Mouse (Mus musculus): ENCODE data around the gene Vmn2r29. TPM values are rescaled to one million over a fixed set of nuclear protein-coding genes. Genes with fewer than 3 reads are reported as not detected.
A peak's percentile ranks its signal among the peaks of the same experiment; 100 is the strongest.
"Not testable (repeated sequence)": the region's sequence is repeated elsewhere in the genome, so short reads cannot be mapped to it uniquely, and the experiment has no call there.

Gene Vmn2r29
- polyA plus RNA-seq (2015; fragmentation: Nextera tagmentation; extraction: Ambion mirVana): 0.61 and 1.5 TPM in 2 replicates

DNA sequence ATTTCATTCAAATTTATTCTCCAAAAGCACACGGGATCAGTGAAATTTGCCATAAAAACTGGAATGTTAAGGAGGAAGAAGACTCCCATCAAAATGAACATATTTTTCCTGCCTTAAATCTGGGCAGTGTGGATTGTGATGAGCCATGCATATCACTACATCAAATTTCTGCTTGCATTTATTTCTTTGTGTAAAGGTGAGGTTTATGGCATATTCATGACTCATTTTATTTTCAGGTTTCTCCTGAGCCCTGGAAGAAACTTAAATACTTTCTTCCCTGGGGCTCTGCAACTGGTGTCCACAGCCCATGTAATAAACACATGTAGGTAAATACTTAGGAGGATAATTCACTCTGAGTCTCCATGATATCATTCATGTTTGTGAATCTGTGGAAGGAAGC lies at the start of gene Vmn2r29:
TSS of gene Vmn2r29 (minus strand) at position 101 of the 400 bp plus-strand sequence.
- not testable (repeated sequence) for H3K36me3 ChIP-seq; H3K9ac ChIP-seq (replicated peaks); H3K4me2 ChIP-seq (replicated peaks); H3K4me3 ChIP-seq; ATAC-seq (replicated peaks); H3K27ac ChIP-seq (replicated peaks); H3K4me1 ChIP-seq; H3K27me3 ChIP-seq; H3K9me3 ChIP-seq
- no CpG with 5 or more reads among the region's 1 CpGs for WGBS

DNA sequence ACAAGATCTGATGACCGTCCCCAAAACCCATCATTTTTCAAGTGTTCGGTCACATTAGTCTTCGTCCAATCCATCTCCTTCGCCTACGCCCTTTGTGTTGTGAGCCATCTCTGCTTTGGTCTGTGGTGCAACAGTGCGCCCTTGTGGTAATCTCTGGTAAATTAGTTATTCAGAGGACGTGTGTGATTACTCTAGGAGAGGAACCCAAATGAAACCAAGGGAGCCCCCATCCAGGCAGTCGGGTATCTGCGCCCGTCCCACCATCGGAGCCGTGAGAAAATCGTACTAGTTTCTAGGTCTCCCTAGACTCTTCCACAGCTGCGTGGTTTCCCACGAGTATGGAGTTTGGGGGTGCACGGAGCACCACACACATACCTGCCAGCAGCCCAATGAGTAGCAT lies 48.5 kb upstream of the Vmn2r29 start:
- Histone ChIP-seq H3K4me1 (peaks cover 6% of the 10 kb centered on the region), H3K9ac (replicated peaks) (no peak overlapping the region), H3K27ac (replicated peaks) (no peak overlapping the region), H3K4me3 (no peak overlapping the region), H3K36me3 (peaks cover 55% of the 10 kb centered on the region), H3K9me3 (no peaks in the 10 kb centered on the region), H3K27me3 (no peaks in the 10 kb centered on the region), H3K4me2 (replicated peaks) (no peak overlapping the region)
- no peak for ATAC-seq (replicated peaks)
- 78% methylated on average over 16 of the region's 16 CpGs for WGBS

DNA sequence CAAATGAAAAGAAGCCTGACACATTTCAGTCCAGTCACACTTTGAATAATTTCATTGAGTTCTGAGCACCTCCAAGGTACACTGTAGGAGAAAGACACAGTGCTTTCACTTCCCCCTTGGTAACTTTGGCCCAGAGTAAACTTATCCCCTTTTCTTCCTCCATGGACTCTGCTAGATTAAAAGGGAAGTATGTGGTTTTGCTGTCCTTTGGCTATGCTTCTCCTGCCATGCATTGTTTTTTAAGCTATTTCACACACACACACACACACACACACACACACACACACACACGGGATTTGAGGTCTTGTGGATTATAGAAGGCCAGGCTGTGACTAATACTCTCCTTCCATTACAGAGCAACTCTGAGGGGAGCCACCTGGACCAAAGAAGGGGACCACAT lies 34.3 kb upstream of the Vmn2r29 start:
- peaks cover 35% of the 10 kb centered on the region for H3K36me3 ChIP-seq
- H3K4me2 ChIP-seq (replicated peaks): no peak overlapping the region
- H3K27ac ChIP-seq (replicated peaks): no peak overlapping the region
- no peaks in the 10 kb centered on the region for H3K4me1 ChIP-seq
- WGBS: 81% methylated on average over 1 of the region's 1 CpGs
- no peak overlapping the region for H3K4me3 ChIP-seq
- no peak for ATAC-seq (replicated peaks)
- H3K27me3 ChIP-seq: no peaks in the 10 kb centered on the region
- H3K9me3 ChIP-seq: no peaks in the 10 kb centered on the region
- H3K9ac ChIP-seq (replicated peaks): no peak overlapping the region

DNA sequence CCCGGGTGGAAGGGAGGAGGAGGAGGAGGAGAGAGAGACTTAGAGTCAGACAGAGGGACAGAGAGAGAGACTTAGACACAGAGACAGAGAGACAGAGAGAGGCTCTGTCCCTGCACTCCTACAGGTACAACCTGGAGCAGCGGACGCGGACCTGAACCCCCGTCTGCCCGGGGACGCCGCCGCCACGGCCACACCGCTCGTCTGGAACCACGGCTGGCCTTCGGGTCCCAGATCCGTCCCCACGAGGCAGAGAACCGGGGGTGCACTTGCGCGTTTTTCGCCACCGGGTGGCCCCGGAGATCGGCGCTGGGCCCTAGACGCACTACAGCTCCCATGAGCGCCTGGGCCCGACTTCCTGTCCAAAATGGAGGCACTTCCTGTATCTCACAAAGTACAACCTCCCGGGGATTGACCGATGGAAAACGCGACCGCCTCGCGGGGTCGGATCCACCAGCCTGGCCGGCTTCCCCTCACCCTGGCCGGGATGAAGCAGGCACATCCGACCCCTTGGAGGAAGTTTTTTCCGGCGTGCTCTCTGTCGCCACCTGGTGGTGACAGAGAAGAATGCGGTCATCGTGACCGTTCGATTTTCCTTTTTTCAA lies 30.9 kb upstream of the Vmn2r29 start, which contains the start of gene Gm45844:
TSS of gene Gm45844 (minus strand) at position 324 of the 602 bp plus-strand sequence.
- Histone ChIP-seq H3K27ac (replicated peaks) (peak within 1 kb of the TSS; percentile 33), H3K4me3 (peak within 1 kb of the TSS; percentile 29), H3K4me2 (replicated peaks) (peak within 1 kb of the TSS; percentile 19), H3K9ac (replicated peaks) (peak within 1 kb of the TSS; percentile 2; the same call in 1 of the 2 replicates), H3K36me3 (peaks cover 11% of the 10 kb centered on the region)
- not testable (repeated sequence) for H3K9me3 ChIP-seq, H3K27me3 ChIP-seq, H3K4me1 ChIP-seq
- peak; percentile 99 for ATAC-seq (replicated peaks)
- WGBS: 37% methylated on average over 45 of the region's 45 CpGs

DNA sequence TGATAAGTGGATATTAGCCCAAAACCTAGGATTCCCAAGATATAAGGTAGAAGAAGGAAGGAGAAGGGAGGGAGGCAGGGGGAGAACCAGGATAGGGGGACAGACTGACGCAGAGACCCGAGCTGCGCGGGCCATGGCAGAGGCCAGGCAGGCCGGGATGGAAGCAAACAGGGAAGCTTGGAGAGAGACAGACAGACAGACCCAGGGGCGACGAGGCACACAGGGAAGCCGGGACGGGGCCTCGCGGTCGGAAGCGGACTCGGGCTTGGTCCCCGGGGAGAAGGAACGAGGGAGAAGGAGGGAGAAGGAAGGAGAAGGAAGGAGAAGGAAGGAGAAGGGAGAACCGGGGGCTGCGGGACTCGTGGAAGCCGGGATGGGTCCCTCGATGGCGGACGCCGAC lies 30.4 kb upstream of the Vmn2r29 start:
- not testable (repeated sequence) for H3K27me3 ChIP-seq, H3K4me1 ChIP-seq, H3K9me3 ChIP-seq, H3K36me3 ChIP-seq
- H3K27ac ChIP-seq (replicated peaks): peak overlapping the region; percentile 33
- H3K4me3 ChIP-seq: peak overlapping the region; percentile 29
- peak overlapping the region; percentile 2; the same call in 1 of the 2 replicates for H3K9ac ChIP-seq (replicated peaks)
- ATAC-seq (replicated peaks): peak; percentile 75
- peak overlapping the region; percentile 19 for H3K4me2 ChIP-seq (replicated peaks)
- 39% methylated on average over 24 of the region's 24 CpGs for WGBS

DNA sequence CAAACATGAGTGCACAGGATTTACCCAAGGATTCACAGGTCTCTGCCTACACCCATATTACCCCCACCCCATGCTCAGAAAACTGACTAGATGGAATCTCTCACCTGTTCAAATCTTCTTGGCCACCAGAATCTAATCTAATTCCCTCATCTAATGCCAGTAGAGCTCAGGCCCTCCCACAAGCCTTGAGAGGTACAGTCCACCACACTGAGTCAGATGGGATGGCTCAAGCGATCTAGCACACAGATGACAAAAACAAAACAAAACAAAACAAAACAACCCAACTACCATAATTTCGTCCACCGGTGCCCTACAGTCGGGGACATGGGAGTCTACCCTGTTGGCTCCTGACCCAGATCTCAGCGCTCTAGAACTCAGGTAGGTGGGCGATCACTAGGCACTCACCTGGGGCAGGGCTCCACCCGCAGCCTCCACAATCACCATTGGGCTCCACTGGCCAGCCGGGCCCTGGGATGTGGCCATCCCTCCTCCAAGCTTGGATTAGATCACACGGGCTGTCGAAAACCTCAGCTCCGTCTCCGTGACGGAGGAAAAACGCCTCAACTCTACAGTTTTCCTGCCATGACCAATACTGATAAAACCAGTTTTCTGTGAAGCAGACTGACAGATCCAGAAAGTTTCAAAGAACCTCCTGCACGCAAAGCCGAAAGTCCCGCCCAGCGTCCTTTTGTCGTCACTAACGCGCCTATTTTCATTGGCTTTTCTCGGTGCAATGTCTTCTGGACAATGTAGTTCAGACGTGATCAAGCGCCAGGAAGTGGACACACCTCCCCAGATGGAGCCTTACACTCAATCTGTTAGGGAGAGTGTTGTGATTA lies 37.6 kb downstream of the Vmn2r29 start, which contains the start of gene Zfp772:
TSS of gene Zfp772 (minus strand) at position 686 of the 839 bp plus-strand sequence.
- H3K9me3 ChIP-seq; H3K4me1 ChIP-seq; H3K27me3 ChIP-seq; H3K27ac ChIP-seq (replicated peaks); H3K36me3 ChIP-seq: not testable (repeated sequence)
- ATAC-seq (replicated peaks): peak; percentile 67
- Histone ChIP-seq H3K4me3 (peak within 1 kb of the TSS; percentile 48), H3K9ac (replicated peaks) (peak within 1 kb of the TSS; percentile 32), H3K4me2 (replicated peaks) (peak within 1 kb of the TSS; percentile 66)
- 1% methylated on average over 24 of the region's 24 CpGs for WGBS

DNA sequence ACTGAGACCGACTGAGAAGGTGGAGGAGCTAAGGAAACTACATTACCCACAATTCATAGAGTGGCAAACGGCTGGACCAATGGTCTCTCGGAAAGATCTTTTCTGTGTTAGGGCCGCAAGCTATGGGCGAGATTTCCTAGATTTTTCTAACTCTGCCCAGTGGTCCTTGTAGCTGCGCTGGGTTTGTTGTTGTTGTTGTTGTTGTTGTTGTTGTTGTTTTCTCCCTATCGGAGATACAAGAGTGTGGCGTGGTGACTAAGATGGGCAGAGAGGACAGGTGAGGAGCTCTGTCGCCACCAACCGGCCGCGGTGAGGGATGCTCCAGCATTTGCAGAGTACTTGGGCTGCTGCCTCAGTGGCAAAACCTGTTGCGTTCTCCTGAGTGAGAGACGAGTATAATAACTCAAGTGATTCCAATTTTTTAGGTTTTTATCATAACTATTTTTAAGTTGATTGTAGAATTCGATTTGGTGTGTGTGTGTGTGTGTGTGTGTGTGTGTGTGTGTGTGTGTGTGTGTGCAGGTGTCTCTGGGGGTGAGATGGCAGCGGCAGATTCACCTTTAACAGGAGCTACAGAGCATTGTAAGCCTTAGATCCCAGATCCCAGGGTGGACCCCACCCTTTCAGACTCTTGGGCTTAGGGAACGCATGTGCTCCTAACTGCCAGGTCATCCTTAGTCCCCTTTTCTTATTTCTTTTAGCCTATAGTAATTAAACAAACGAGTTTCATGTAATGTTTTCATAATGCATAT lies 58.8 kb downstream of the Vmn2r29 start:
- peak overlapping the region; percentile 63 for H3K4me3 ChIP-seq
- no peaks in the 10 kb centered on the region for H3K27me3 ChIP-seq
- peak; percentile 97 for ATAC-seq (replicated peaks)
- H3K4me1 ChIP-seq: no peaks in the 10 kb centered on the region
- H3K4me2 ChIP-seq (replicated peaks): peak overlapping the region; percentile 45
- 12% methylated on average over 18 of the region's 18 CpGs for WGBS
- H3K36me3 ChIP-seq: peaks cover 2% of the 10 kb centered on the region; the same call in 1 of the 2 replicates
- H3K9me3 ChIP-seq: no peaks in the 10 kb centered on the region
- no peak overlapping the region for H3K27ac ChIP-seq (replicated peaks)
- H3K9ac ChIP-seq (replicated peaks): peak overlapping the region; percentile 49

DNA sequence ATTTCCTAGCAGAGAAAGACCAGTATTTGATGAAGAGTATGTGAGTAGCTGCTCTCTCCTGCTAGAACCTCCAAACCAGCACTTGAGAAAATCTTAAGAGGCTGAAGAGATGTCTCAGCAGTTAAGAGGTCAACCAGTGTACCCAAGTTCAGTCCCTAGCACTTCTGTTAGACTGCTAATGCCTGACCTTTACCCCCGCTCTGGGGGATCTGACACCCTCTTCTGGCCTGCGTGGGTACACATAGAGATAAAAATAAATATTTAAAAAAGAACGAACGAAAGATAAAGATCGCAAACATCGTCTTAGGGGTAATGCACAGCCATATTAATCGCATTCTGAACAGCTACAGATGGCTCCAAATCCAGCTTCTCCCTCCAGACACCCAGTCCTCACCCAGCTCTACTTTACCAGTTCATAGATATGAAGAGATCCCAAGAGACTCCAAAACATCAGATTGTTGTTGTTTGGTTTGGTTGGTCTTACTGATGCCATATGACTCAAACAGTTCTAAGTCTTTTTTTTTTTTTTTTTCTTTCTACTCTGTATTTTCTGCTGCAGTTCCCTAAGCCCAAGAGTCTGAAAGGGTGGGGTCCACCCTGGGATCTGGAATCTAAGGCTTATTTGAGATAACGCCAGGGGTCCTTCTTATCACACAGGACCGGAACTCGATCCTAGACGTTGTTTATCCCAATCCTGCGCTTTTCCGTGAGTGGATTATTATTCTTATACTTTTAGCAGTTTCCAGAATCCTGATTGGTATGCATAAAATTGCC lies 59.5 kb downstream of the Vmn2r29 start:
- WGBS: 39% methylated on average over 13 of the region's 13 CpGs
- peak overlapping the region; percentile 49; the same call in 1 of the 2 replicates for H3K9ac ChIP-seq (replicated peaks)

DNA sequence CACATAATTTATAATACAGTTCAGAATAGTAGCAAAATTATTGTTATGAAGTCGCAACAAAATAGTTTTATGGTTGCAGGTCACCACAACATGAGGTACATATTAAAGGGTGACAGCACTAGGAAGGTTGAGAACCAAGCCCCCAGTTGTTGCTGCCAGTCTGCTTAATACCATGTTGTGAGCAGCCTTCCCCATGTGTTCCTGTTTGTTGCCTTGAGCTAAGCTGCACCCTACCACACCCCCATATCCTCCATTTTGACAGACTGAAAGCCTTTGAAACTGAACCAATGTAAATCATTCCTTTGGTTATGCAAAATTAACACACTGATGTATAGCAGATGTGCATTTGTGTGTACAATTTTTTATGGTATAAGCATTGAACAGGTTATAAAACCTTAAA lies 61.2 kb downstream of the Vmn2r29 start:
- H3K27me3 ChIP-seq: no peaks in the 10 kb centered on the region
- 94% methylated on average over 1 of the region's 1 CpGs for WGBS
- no peak overlapping the region for H3K27ac ChIP-seq (replicated peaks)
- no peak overlapping the region for H3K9ac ChIP-seq (replicated peaks)
- ATAC-seq (replicated peaks): no peak
- H3K4me2 ChIP-seq (replicated peaks): no peak overlapping the region
- peaks cover 27% of the 10 kb centered on the region for H3K36me3 ChIP-seq
- no peaks in the 10 kb centered on the region for H3K9me3 ChIP-seq
- no peak overlapping the region for H3K4me3 ChIP-seq
- no peaks in the 10 kb centered on the region for H3K4me1 ChIP-seq

More for the DNA sequence above, 59.5 kb downstream of the Vmn2r29 start:
- Histone ChIP-seq H3K4me2 (replicated peaks) (peak overlapping the region; percentile 45), H3K4me1 (no peaks in the 10 kb centered on the region), H3K9me3 (no peaks in the 10 kb centered on the region), H3K27ac (replicated peaks) (no peak overlapping the region), H3K27me3 (no peaks in the 10 kb centered on the region), H3K36me3 (peaks cover 10% of the 10 kb centered on the region), H3K4me3 (peak overlapping the region; percentile 63)
- peak; percentile 47 for ATAC-seq (replicated peaks)

All from forebrain, embryonic 15.5 days (tissue).